Mouse (Mus musculus): Measurements from ENCODE around the gene Prkn.

DNA sequence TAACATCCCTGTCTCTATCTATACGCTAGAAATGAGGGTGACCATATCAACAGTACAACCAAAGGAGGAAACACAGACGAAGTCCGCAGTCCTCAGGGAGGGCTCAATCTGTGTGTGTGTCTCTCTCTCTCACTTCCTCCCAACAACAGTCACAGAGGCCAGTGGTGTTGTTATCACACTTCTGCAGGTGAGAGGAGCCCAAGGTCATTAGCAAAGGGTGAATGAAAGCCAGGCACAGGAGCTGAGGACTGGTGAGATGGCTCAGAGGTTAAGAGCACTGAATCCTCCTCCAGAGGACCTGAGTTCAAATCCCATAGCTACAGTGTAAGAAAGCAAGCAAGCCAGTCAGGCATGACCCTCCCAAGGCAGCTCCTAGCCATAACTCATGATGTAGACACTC is 1199.7 kb downstream of the Prkn start:
- TF ChIP-seq CTCF (IDR thresholded peaks at IDR 0.05; ENCODE audit: borderline replicate concordance, insufficient read depth, low read length) (no peak), POLR2A (IDR thresholded peaks at IDR 0.05; ENCODE audit: low read depth, low read length) (no peak)
